Mouse (Mus musculus) MEL (cell line): ENCODE data around the gene Atp2c1. TPM values are rescaled to one million over a fixed set of nuclear protein-coding genes. Genes with fewer than 3 reads are reported as not detected.

Source experiments
- DNase-seq: peaks from one replicate; pipeline ENCODE4 v3.0.0; 2011; ENCODE audit warnings: low read depth, low spot score
- H3K27ac ChIP-seq: 2 replicates; pipeline ENCODE4 v1.5.1; 2012; ENCODE audit warnings: low read depth, mild to moderate bottlenecking, control low read depth, low read length, moderate library complexity; ENCODE audit not compliant: control insufficient read depth
- H3K27me3 ChIP-seq, 2 experiments: fragments of 150-350 bp in 1 of 2; sonication (generic) in 1 of 2; 2 replicates each; pipeline ENCODE4 v1.6.1; 2012; ENCODE audit warnings: low read length in 2 of 2, mild to moderate bottlenecking in 2 of 2, improper control_type of control experiment in 1 of 2, moderate library complexity in 1 of 2; ENCODE audit not compliant: insufficient read depth in 2 of 2, control insufficient read depth in 1 of 2
- H3K36me3 ChIP-seq, 2 experiments: 2 replicates each; pipeline ENCODE4 v1.6.1; 2012 to 2014; ENCODE audit warnings: low read length in 2 of 2, improper control_type of control experiment in 1 of 2, inconsistent platforms in 1 of 2, mild to moderate bottlenecking in 1 of 2; ENCODE audit not compliant: insufficient read depth in 2 of 2, control insufficient read depth in 1 of 2
- H3K4me1 ChIP-seq, 2 experiments: fragments of 150-350 bp in 1 of 2; sonication (generic) in 1 of 2; 2 replicates each; pipeline ENCODE4 v1.6.1; 2012; ENCODE audit warnings: low read length in 2 of 2, improper control_type of control experiment in 1 of 2, mild to moderate bottlenecking in 1 of 2; ENCODE audit not compliant: insufficient read depth in 2 of 2, control insufficient read depth in 1 of 2
- H3K4me3 ChIP-seq, 2 experiments: fragments of 150-350 bp in 1 of 2; sonication (generic) in 1 of 2; 2 replicates each; pipeline ENCODE4 v1.5.1; 2012; ENCODE audit warnings: low read depth in 2 of 2, low read length in 2 of 2, mild to moderate bottlenecking in 2 of 2, moderate library complexity in 2 of 2, control low read depth in 1 of 2, improper control_type of control experiment in 1 of 2; ENCODE audit not compliant: control insufficient read depth in 1 of 2, insufficient read depth in 1 of 2
- H3K79me2 ChIP-seq: 2 replicates; pipeline ENCODE4 v1.6.1; 2012; ENCODE audit warnings: mild to moderate bottlenecking, low read length, moderate library complexity; ENCODE audit not compliant: control insufficient read depth, poor library complexity, insufficient read depth
- H3K9ac ChIP-seq: 2 replicates; pipeline ENCODE4 v1.6.1; 2012; ENCODE audit warnings: low read depth, mild to moderate bottlenecking, control low read depth, low read length, moderate library complexity; ENCODE audit not compliant: control insufficient read depth, poor library complexity, severe bottlenecking
- H3K9me3 ChIP-seq: fragments of 150-350 bp; sonication (generic); replicated peaks from 2 replicates; pipeline ENCODE4 v1.6.1; 2012; ENCODE audit warnings: mild to moderate bottlenecking, low read length, improper control_type of control experiment, moderate library complexity; ENCODE audit not compliant: insufficient read depth
- ELF1 ChIP-seq: IDR thresholded peaks from 2 replicates; pipeline ENCODE4 v1.6.1; 2014; ENCODE audit warnings: low read depth, mild to moderate bottlenecking, inconsistent platforms, low read length, improper control_type of control experiment, moderate library complexity
- GABPA ChIP-seq: IDR thresholded peaks from 2 replicates; pipeline ENCODE4 v1.6.1; 2012; ENCODE audit warnings: low read depth, mild to moderate bottlenecking, inconsistent platforms, low read length, improper control_type of control experiment, moderate library complexity
- HCFC1 ChIP-seq: IDR thresholded peaks from 2 replicates; pipeline ENCODE4 v1.6.1; 2012; ENCODE audit warnings: low read depth, mild to moderate bottlenecking, inconsistent platforms, low read length, improper control_type of control experiment, moderate library complexity
- KAT2A ChIP-seq: conservative IDR thresholded peaks from 2 replicates; pipeline ENCODE4 v1.6.1; 2012; ENCODE audit warnings: low read depth, low read length, improper control_type of control experiment, inconsistent platforms
- MXI1 ChIP-seq: IDR thresholded peaks from 2 replicates; pipeline ENCODE4 v1.6.1; 2011; ENCODE audit warnings: mild to moderate bottlenecking, low read depth, low read length, improper control_type of control experiment
- MYB ChIP-seq: IDR thresholded peaks from 2 replicates; pipeline ENCODE4 v1.6.1; 2011; ENCODE audit warnings: mild to moderate bottlenecking, low read depth, low read length, improper control_type of control experiment
- MYC ChIP-seq: IDR thresholded peaks from 2 replicates; pipeline ENCODE4 v1.6.1; 2011; ENCODE audit warnings: low read depth, mild to moderate bottlenecking, low read length, improper control_type of control experiment, moderate library complexity
- POLR2AphosphoS5 ChIP-seq: IDR thresholded peaks from 2 replicates; pipeline ENCODE4 v1.6.1; 2012; ENCODE audit warnings: low read depth, borderline replicate concordance, mild to moderate bottlenecking, inconsistent platforms, low read length, moderate library complexity, mixed read lengths
- TBP ChIP-seq: IDR thresholded peaks from 2 replicates; pipeline ENCODE4 v1.8.0; 2011; ENCODE audit warnings: low read depth, low read length, improper control_type of control experiment
- TCF12 ChIP-seq: IDR thresholded peaks from 2 replicates; pipeline ENCODE4 v1.6.1; 2014; ENCODE audit warnings: low read depth, mild to moderate bottlenecking, inconsistent platforms, low read length, improper control_type of control experiment, moderate library complexity
- UBTF ChIP-seq: IDR thresholded peaks from 2 replicates; pipeline ENCODE4 v1.6.1; 2012; ENCODE audit warnings: low read depth, mild to moderate bottlenecking, inconsistent platforms, low read length, improper control_type of control experiment, moderate library complexity, borderline replicate concordance; ENCODE audit not compliant: insufficient read depth
- USF2 ChIP-seq, 2 experiments: IDR thresholded peaks; 2 replicates each; pipeline ENCODE4 v1.6.1; 2011 to 2012; ENCODE audit warnings: improper control_type of control experiment in 2 of 2, low read length in 2 of 2, borderline replicate concordance in 1 of 2, inconsistent platforms in 1 of 2, low read depth in 1 of 2, mild to moderate bottlenecking in 1 of 2; ENCODE audit not compliant: insufficient read depth in 1 of 2
- ZC3H11A ChIP-seq: IDR thresholded peaks from 2 replicates; pipeline ENCODE4 v1.6.1; 2012; ENCODE audit warnings: low read depth, mild to moderate bottlenecking, inconsistent platforms, low read length, improper control_type of control experiment
- polyA plus RNA-seq, 2 experiments: library from polyadenylated mRNA; stranded (reverse) in 1 of 2; unstranded in 1 of 2; fragments of >175 nt in 1 of 2; fragments of >200 nt in 1 of 2; gene quantifications; 2 replicates each; pipeline versions ENCODE4 v1.2.1 to v1.2.4; 2012; ENCODE audit warnings: low replicate concordance in 2 of 2, low read depth in 1 of 2; ENCODE audit not compliant: insufficient read length in 2 of 2, insufficient read depth in 1 of 2, missing spikeins in 1 of 2
- total RNA-seq: library from RNA; depleted of rRNA; stranded (reverse); fragments of 300-350 nt; gene quantifications from 2 replicates; pipeline ENCODE4 v1.2.3, GENCODE M21; 2012

Atp2c1 gene
- total and polyA plus RNA-seq, 3 experiments, result 32.7 to 33.6 TPM; not detected in 1

- Histone ChIP-seq H3K36me3 (peaks cover 0 to 4% of the 10 kb centered on the region in 2 experiments; a peak in 2 of 4 replicates), H3K27me3 (no peaks in the 10 kb centered on the region)
- TF ChIP-seq GABPA (no peak), ZC3H11A (no peak), KAT2A (no peak), MXI1 (no peak), USF2 (IDR thresholded peaks at IDR 0.05; ENCODE audit: borderline replicate concordance in 1 of 2, insufficient read depth in 1 of 2, low read depth in 1 of 2, low read length in 2 of 2) (no peak)
- TF ChIP-seq, all 39 proteins: peak for 0
- DNase-seq, result no peak
- Histone ChIP-seq H3K27ac (no peak overlapping the region), H3K4me1 (no peaks in the 10 kb centered on the region), H3K9ac (no peak overlapping the region), H3K79me2 (no peaks in the 10 kb centered on the region), H3K4me3 (no peak overlapping the region), H3K9me3 (no peaks in the 10 kb centered on the region)
These were observed 65.6 kb downstream of the Atp2c1 start for GRCm38 (mm10) chr9:105461496-105461895.

- no peaks in the 10 kb centered on the region for H3K27me3 ChIP-seq
- H3K9me3 ChIP-seq, result no peaks in the 10 kb centered on the region
- H3K4me3 ChIP-seq, result no peak overlapping the region
- H3K4me1 ChIP-seq, result no peaks in the 10 kb centered on the region
- H3K27ac ChIP-seq, result no peak overlapping the region
- TF ChIP-seq UBTF (no peak), HCFC1 (no peak), ZC3H11A (no peak), MYC (no peak)
- peaks cover 0 to 4% of the 10 kb centered on the region in 2 experiments; a peak in 2 of 4 replicates for H3K36me3 ChIP-seq
- no peaks in the 10 kb centered on the region for H3K79me2 ChIP-seq
- H3K9ac ChIP-seq, result no peak overlapping the region
- DNase-seq, result no peak
These were observed 68.1 kb downstream of the Atp2c1 start for GRCm38 (mm10) chr9:105459032-105459431.

- Histone ChIP-seq H3K36me3 (peaks cover 0 to 6% of the 10 kb centered on the region in 2 experiments; a peak in 2 of 4 replicates), H3K27ac (no peak overlapping the region), H3K4me3 (no peak overlapping the region), H3K9ac (no peak overlapping the region), H3K4me1 (no peaks in the 10 kb centered on the region), H3K27me3 (no peaks in the 10 kb centered on the region), H3K79me2 (no peaks in the 10 kb centered on the region), H3K9me3 (no peaks in the 10 kb centered on the region)
- no peak for TF ChIP-seq MYB
- TF ChIP-seq TBP, result no peak
- TF ChIP-seq TCF12, result no peak
- TF ChIP-seq KAT2A, result no peak
- no peak for TF ChIP-seq POLR2AphosphoS5
- TF ChIP-seq ELF1, result no peak
- no peak for DNase-seq
These were observed 118.6 kb downstream of the Atp2c1 start for GRCm38 (mm10) chr9:105408549-105408948.
